Mouse (Mus musculus) urinary bladder, adult 2 months (tissue): ENCODE data around the gene Sec14l2. TPM values are rescaled to one million over a fixed set of nuclear protein-coding genes. Genes with fewer than 3 reads are reported as not detected.

Source experiments
- DNase-seq: peaks from one replicate; pipeline ENCODE4 v3.0.0; 2022; ENCODE audit warnings: low spot score
- polyA plus RNA-seq: library from polyadenylated mRNA; depleted of rRNA; stranded (reverse); fragments of >200 nt; gene quantifications from 2 replicates; pipeline ENCODE4 v1.2.3, GENCODE M21; 2012

Sec14l2 gene
- polyA plus RNA-seq, 1 experiment, result 1.4 TPM

GRCm38 (mm10) chr11:4098816-4099215, 24.4 kb downstream of the Sec14l2 start:
- no peak for DNase-seq

GRCm38 (mm10) chr11:4098120-4098519, 25.1 kb downstream of the Sec14l2 start:
- DNase-seq, result no peak

- DNase-seq, result no peak
Observed at GRCm38 (mm10) chr11:4097091-4097621, 26.1 kb downstream of the Sec14l2 start.

GRCm38 (mm10) chr11:4096054-4096984, 26.9 kb downstream of the Sec14l2 start:
- DNase-seq, result peak; percentile 89

- DNase-seq, result peak; percentile 47
Observed at GRCm38 (mm10) chr11:4095171-4096053, 27.8 kb downstream of the Sec14l2 start, which contains the start of gene Mtfp1. Mtfp1 (minus strand) TSS chr11:4095445.

- DNase-seq, result no peak
Observed at GRCm38 (mm10) chr11:4094378-4095170, 28.6 kb downstream of the Sec14l2 start.

- DNase-seq, result no peak
Observed at GRCm38 (mm10) chr11:4093459-4094377, 29.5 kb downstream of the Sec14l2 start.

GRCm38 (mm10) chr11:4087267-4087666, 35.9 kb downstream of the Sec14l2 start:
- DNase-seq, result no peak

GRCm38 (mm10) chr11:4086246-4086645, 37.0 kb downstream of the Sec14l2 start:
- no peak for DNase-seq

GRCm38 (mm10) chr11:4083316-4084078, 39.7 kb downstream of the Sec14l2 start:
- DNase-seq, result no peak

- DNase-seq, result no peak
Observed at GRCm38 (mm10) chr11:4080219-4080618, 43.0 kb downstream of the Sec14l2 start.

GRCm38 (mm10) chr11:4078267-4078933, 44.8 kb downstream of the Sec14l2 start:
- DNase-seq, result no peak

GRCm38 (mm10) chr11:4076633-4077032, 46.6 kb downstream of the Sec14l2 start:
- no peak for DNase-seq

- no peak for DNase-seq
Observed at GRCm38 (mm10) chr11:4069664-4070063, 53.6 kb downstream of the Sec14l2 start.

GRCm38 (mm10) chr11:4064627-4065122, 58.5 kb downstream of the Sec14l2 start, which contains the start of gene Sec14l3:
Sec14l3 (plus strand) TSS chr11:4064841.
- no peak for DNase-seq

- no peak for DNase-seq
Observed at GRCm38 (mm10) chr11:4062981-4063380, 60.2 kb downstream of the Sec14l2 start.

- DNase-seq, result no peak
Observed at GRCm38 (mm10) chr11:4062523-4062922, 60.7 kb downstream of the Sec14l2 start.

GRCm38 (mm10) chr11:4060866-4061575, 62.2 kb downstream of the Sec14l2 start:
- no peak for DNase-seq
